Mouse (Mus musculus) brain, embryonic 14.5 days (tissue): ENCODE data around the gene Kifc1.
"Not testable (repeated sequence)": the region's sequence is repeated elsewhere in the genome, so short reads cannot be mapped to it uniquely, and the experiment has no call there.

Experiments
- CTCF ChIP-seq: fragments of 200-500 bp; IDR thresholded peaks from 2 replicates; pipeline ENCODE4 v1.5.1; 2012; ENCODE audit warnings: inconsistent platforms, mild to moderate bottlenecking, moderate library complexity, borderline replicate concordance; ENCODE audit not compliant: insufficient read depth, insufficient read length; ENCODE audit errors: extremely low read depth
- POLR2A ChIP-seq: fragments of 200-500 bp; IDR thresholded peaks from 2 replicates; pipeline ENCODE4 v1.6.1; 2012; ENCODE audit warnings: mild to moderate bottlenecking, inconsistent platforms, borderline replicate concordance; ENCODE audit not compliant: poor library complexity, insufficient read depth, insufficient read length, severe bottlenecking; ENCODE audit errors: extremely low read depth

DNA sequence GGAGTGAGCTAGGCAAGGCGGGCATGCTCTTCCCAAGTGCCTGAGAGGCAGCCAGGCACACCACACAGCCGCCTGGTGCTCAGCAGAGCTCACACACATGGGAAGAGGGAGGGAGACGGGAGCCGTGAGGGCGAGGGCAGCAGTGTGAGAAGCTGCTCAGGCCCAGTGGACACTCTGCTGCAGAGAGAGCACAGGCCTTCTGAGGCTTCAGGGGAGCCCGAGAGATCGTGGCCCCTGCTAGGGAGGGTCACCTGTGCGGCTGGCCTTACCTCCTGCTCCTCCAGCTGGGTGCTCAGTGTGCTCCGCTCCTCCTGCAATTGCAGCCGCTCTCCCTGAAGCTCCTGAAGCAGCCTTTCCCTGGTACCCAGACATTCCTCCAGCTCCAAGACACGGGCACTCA lies 6.1 kb downstream of the Kifc1 start:
- TF ChIP-seq CTCF, POLR2A: not testable (repeated sequence)
